Mouse (Mus musculus) thymus, adult 2 months (tissue): ENCODE results near the gene Filip1. TPM values are rescaled to one million over a fixed set of nuclear protein-coding genes. Genes with fewer than 3 reads are reported as not detected.

ENCODE experiments used
- DNase-seq: peaks from one replicate; pipeline ENCODE4 v3.0.0; 2021
- H3K27ac ChIP-seq: fragments of 200-500 bp; 2 replicates; pipeline ENCODE4 v1.5.1; 2012; ENCODE audit warnings: low read length, control low read depth; ENCODE audit not compliant: control insufficient read depth, insufficient read depth
- H3K27me3 ChIP-seq: fragments of 200-500 bp; 2 replicates; pipeline ENCODE4 v1.6.1; 2012; ENCODE audit warnings: mild to moderate bottlenecking, low read length, moderate library complexity, mixed read lengths; ENCODE audit not compliant: control insufficient read depth, insufficient read depth
- H3K36me3 ChIP-seq: fragments of 200-500 bp; 2 replicates; pipeline ENCODE4 v1.6.1; 2012; ENCODE audit warnings: mild to moderate bottlenecking, low read length, moderate library complexity; ENCODE audit not compliant: control insufficient read depth, insufficient read depth
- H3K4me1 ChIP-seq: fragments of 200-500 bp; replicated peaks from 2 replicates; pipeline ENCODE4 v1.6.1; 2012; ENCODE audit warnings: low read length; ENCODE audit not compliant: control insufficient read depth, insufficient read depth
- H3K4me3 ChIP-seq: fragments of 200-500 bp; 2 replicates; pipeline ENCODE4 v1.5.1; 2012; ENCODE audit warnings: mild to moderate bottlenecking, low read length, control low read depth, moderate library complexity; ENCODE audit not compliant: control insufficient read depth, insufficient read depth
- CTCF ChIP-seq: fragments of 200-500 bp; IDR thresholded peaks from 2 replicates; pipeline ENCODE4 v1.5.1; 2012; ENCODE audit warnings: mild to moderate bottlenecking, control low read depth, low read length, moderate library complexity, borderline replicate concordance; ENCODE audit not compliant: control insufficient read depth, poor library complexity, insufficient read depth; ENCODE audit errors: extremely low read depth
- POLR2A ChIP-seq: fragments of 200-500 bp; IDR thresholded peaks from 2 replicates; pipeline ENCODE4 v1.6.1; 2012; ENCODE audit warnings: mild to moderate bottlenecking, low read length, control low read depth, moderate library complexity; ENCODE audit not compliant: control insufficient read depth, poor library complexity, insufficient read depth; ENCODE audit errors: extremely low read depth
- WGBS: fragments of 180-500 bp; shearing (Covaris S2); methylation state at CpG from one replicate; pipeline ENCODE4 v1.1.7; 2018; 5-methylcytosine and 5-hydroxymethylcytosine counted together
- polyA plus RNA-seq: library from polyadenylated mRNA; depleted of rRNA; stranded (reverse); fragments of >200 nt; gene quantifications from 2 replicates; pipeline ENCODE4 v1.2.3, GENCODE M21; 2012

Gene Filip1
- polyA plus RNA-seq, 1 experiment, result 0.90 TPM

GRCm38 (mm10) chr9:79966711-79967487 is 45.8 kb downstream of the Filip1 start:
- Histone ChIP-seq H3K27ac (no peak overlapping the region), H3K4me3 (no peak overlapping the region), H3K4me1 (peaks cover 4% of the 10 kb centered on the region), H3K27me3 (no peaks in the 10 kb centered on the region), H3K36me3 (no peaks in the 10 kb centered on the region)
- no peak for DNase-seq
- WGBS, result 84% methylated on average over 12 of the region's 12 CpGs
- TF ChIP-seq POLR2A (no peak), CTCF (no peak)

GRCm38 (mm10) chr9:79965600-79966392 is 46.9 kb downstream of the Filip1 start:
- no peak overlapping the region for H3K4me3 ChIP-seq
- H3K4me1 ChIP-seq, result peaks cover 4% of the 10 kb centered on the region
- H3K36me3 ChIP-seq, result no peaks in the 10 kb centered on the region
- TF ChIP-seq POLR2A, result no peak
- TF ChIP-seq CTCF, result no peak
- 87% methylated on average over 14 of the region's 14 CpGs for WGBS
- no peak for DNase-seq
- H3K27ac ChIP-seq, result no peak overlapping the region
- H3K27me3 ChIP-seq, result no peaks in the 10 kb centered on the region

DNA sequence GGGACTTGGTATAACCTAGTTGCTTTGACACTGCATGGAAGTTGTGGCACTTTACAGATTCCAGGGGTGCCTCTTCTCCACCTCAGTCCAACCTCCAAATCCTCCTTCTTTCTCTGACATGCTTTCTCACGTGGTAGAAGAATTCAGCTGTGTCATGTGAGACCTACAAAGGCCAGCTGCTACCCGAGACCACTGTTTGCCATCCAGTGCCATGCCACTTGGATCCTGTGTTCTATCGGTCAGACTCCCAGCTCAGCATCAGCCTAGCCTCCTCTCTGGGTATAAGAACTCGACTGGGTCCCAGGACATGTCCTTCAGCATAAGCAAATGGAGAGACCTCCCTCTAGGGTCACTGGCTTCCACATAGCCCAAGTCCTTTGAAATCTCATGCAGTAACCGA is 47.6 kb downstream of the Filip1 start:
- no peak for TF ChIP-seq CTCF
- TF ChIP-seq POLR2A, result no peak
- H3K4me3 ChIP-seq, result no peak overlapping the region
- no peak overlapping the region for H3K27ac ChIP-seq
- H3K36me3 ChIP-seq, result no peaks in the 10 kb centered on the region
- no peaks in the 10 kb centered on the region for H3K4me1 ChIP-seq
- H3K27me3 ChIP-seq, result no peaks in the 10 kb centered on the region
- WGBS, result 81% methylated on average over 5 of the region's 5 CpGs
- no peak for DNase-seq

DNA sequence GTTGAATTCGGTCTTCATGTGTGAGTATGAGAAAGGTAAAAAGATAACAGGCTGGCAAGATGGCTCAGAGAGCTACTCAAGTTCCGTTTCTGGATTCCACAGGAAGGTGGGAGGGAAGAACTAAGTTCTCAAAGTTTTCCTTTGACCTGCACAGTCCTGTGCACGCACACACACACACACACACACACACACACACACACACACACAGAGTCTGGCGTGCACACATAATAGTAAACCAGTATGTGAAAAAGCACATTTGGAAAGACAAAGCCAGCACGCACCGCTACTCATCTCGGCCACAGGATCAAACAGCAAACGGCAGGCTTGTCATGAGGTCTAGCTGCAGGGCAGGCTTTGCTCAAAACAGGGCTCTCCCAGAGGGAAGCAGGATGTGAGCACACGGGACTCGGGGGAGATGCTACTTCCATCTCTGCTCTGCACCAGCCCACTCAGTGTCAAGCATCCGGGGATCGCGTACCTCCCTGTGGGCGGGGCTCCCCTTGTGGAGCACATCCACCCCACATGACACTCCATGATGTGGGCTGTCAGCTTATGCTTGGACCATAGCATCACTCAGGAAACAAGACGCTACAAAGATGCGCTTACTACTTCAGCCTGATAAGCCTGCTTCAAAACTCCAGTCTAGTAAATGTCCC is 50.9 kb downstream of the Filip1 start:
- Histone ChIP-seq H3K4me3 (no peak overlapping the region; the same call in 1 of the 2 replicates), H3K36me3 (no peaks in the 10 kb centered on the region), H3K27ac (no peak overlapping the region; the same call in 1 of the 2 replicates), H3K4me1 (no peaks in the 10 kb centered on the region), H3K27me3 (no peaks in the 10 kb centered on the region)
- no peak for DNase-seq
- TF ChIP-seq POLR2A (no peak), CTCF (no peak)
- 80% methylated on average over 16 of the region's 16 CpGs for WGBS

GRCm38 (mm10) chr9:79960453-79960852 is 52.2 kb downstream of the Filip1 start:
- no peak overlapping the region for H3K27ac ChIP-seq
- no peaks in the 10 kb centered on the region for H3K36me3 ChIP-seq
- H3K27me3 ChIP-seq, result no peaks in the 10 kb centered on the region
- DNase-seq, result no peak
- TF ChIP-seq POLR2A (no peak), CTCF (no peak)
- WGBS, result 87% methylated on average over 6 of the region's 6 CpGs
- no peaks in the 10 kb centered on the region for H3K4me1 ChIP-seq
- no peak overlapping the region for H3K4me3 ChIP-seq

DNA sequence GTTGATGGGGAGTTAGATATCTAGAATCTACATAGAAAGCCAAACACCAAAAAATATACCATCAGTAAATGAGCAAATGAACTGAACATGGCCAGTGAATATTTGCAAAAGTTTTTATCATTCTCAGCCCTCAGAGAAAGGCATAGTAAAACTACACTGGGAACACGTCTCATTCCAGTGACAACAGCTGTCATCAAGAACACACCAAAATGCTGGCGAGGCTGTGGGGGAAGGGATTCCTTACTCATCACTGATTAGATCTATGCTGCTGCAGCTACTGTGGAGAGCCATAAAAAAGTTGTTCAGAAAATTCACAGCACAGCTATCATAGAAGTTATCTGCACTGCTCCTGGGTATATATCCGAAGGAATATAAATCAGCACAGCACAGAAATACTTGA is 54.3 kb downstream of the Filip1 start:
- no peak overlapping the region for H3K27ac ChIP-seq
- H3K4me3 ChIP-seq, result no peak overlapping the region
- H3K27me3 ChIP-seq, result no peaks in the 10 kb centered on the region
- H3K4me1 ChIP-seq, result no peaks in the 10 kb centered on the region
- TF ChIP-seq POLR2A, result no peak
- no peak for TF ChIP-seq CTCF
- no peak for DNase-seq
- WGBS, result 74% methylated on average over 3 of the region's 3 CpGs
- H3K36me3 ChIP-seq, result no peaks in the 10 kb centered on the region
